Mouse (Mus musculus) heart, embryonic 14.5 days (tissue): ENCODE measurements at regions not wholly inside any gene's neighbourhood (a gene's known extent, or its start where the extent isn't known, plus 50 kb on each side); places are given as distances from the start of the nearest gene placed in this dataset.

Source experiments
- ATAC-seq: fragments of 200-750 bp; cut with Nextera tagmentation; 2 replicates; pipeline ENCODE4 v1.8.0; 2017; ENCODE audit warnings: low read depth, moderate TSS enrichment; ENCODE audit not compliant: insufficient number of reproducible peaks, insufficient read depth, low FRiP score
- H3K27ac ChIP-seq, 2 experiments: fragments of 200-500 bp in 1 of 2; fragments of 300-500 bp in 1 of 2; sonication (generic) in 1 of 2; replicated peaks in 1 of 2; 2 replicates each; pipeline ENCODE4 v1.5.1; 2012 to 2014; ENCODE audit warnings: low read depth in 2 of 2, low read length in 2 of 2, control low read depth in 1 of 2, mild to moderate bottlenecking in 1 of 2, mixed read lengths in 1 of 2; ENCODE audit not compliant: control insufficient read depth in 1 of 2, insufficient read depth in 1 of 2
- H3K27me3 ChIP-seq: fragments of 300-500 bp; sonication (generic); 2 replicates; pipeline ENCODE4 v1.6.1; 2014; ENCODE audit warnings: mild to moderate bottlenecking, low read length, control low read depth; ENCODE audit not compliant: control insufficient read depth, insufficient read depth
- H3K36me3 ChIP-seq: fragments of 300-500 bp; sonication (generic); 2 replicates; pipeline ENCODE4 v1.6.1; 2014; ENCODE audit warnings: mild to moderate bottlenecking, control low read depth, low read length, mixed read lengths; ENCODE audit not compliant: control insufficient read depth, insufficient read depth
- H3K4me1 ChIP-seq, 2 experiments: fragments of 200-500 bp in 1 of 2; fragments of 300-500 bp in 1 of 2; sonication (generic) in 1 of 2; 2 replicates each; pipeline ENCODE4 v1.6.1; 2012 to 2014; ENCODE audit warnings: low read length in 2 of 2, control low read depth in 1 of 2, mixed read lengths in 1 of 2; ENCODE audit not compliant: control insufficient read depth in 2 of 2, insufficient read depth in 2 of 2
- H3K4me2 ChIP-seq: fragments of 300-500 bp; sonication (generic); 2 replicates; pipeline ENCODE4 v1.6.1; 2014; ENCODE audit warnings: mild to moderate bottlenecking, low read length
- H3K4me3 ChIP-seq, 2 experiments: fragments of 200-500 bp in 1 of 2; fragments of 300-500 bp in 1 of 2; sonication (generic) in 1 of 2; 2 replicates each; pipeline ENCODE4 v1.5.1; 2012 to 2014; ENCODE audit warnings: low read length in 2 of 2, mild to moderate bottlenecking in 2 of 2, control low read depth in 1 of 2, low read depth in 1 of 2, moderate library complexity in 1 of 2; ENCODE audit not compliant: control insufficient read depth in 1 of 2, insufficient read depth in 1 of 2
- H3K9ac ChIP-seq: fragments of 300-500 bp; sonication (generic); 2 replicates; pipeline ENCODE4 v1.6.1; 2014; ENCODE audit warnings: mild to moderate bottlenecking, low read length
- H3K9me3 ChIP-seq: fragments of 300-500 bp; sonication (generic); 2 replicates; pipeline ENCODE4 v1.6.1; 2016; ENCODE audit warnings: low read length, control low read depth; ENCODE audit not compliant: control insufficient read depth
- WGBS: fragments of 180-500 bp; shearing (Covaris S2); extraction: QIAGEN DNeasy Blood & Tissue Kit; methylation state at CpG from one replicate; pipeline ENCODE4 v1.1.7; 2014; 5-methylcytosine and 5-hydroxymethylcytosine counted together

DNA sequence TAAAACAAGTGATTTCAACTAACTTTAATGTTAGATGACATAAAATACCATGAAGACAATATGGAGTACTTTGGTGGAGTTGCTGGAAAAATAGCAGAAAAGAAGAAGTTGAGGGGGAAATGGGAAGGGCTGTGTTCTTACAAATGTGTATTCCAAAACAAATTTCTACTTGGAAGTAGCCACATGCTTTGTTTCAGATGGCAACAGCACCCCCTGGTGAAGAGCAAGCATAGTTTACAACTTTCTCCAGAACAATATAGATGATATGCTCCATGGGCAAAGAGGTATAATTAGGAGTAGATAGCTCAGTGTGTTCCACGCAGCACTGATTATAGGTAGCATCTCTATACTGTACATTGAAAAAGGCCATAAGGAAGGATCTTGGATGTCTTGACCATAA lies 302.6 kb upstream of the Hsf2 start:
- no peak overlapping the region for H3K4me2 ChIP-seq
- WGBS: 42% methylated on average over 1 of the region's 1 CpGs
- H3K4me3 ChIP-seq: no peak overlapping the region
- no peak overlapping the region for H3K27ac ChIP-seq
- H3K9me3 ChIP-seq: no peaks in the 10 kb centered on the region
- H3K4me1 ChIP-seq: no peaks in the 10 kb centered on the region
- H3K27me3 ChIP-seq: no peaks in the 10 kb centered on the region
- H3K9ac ChIP-seq: no peak overlapping the region
- no peaks in the 10 kb centered on the region for H3K36me3 ChIP-seq
- no peak for ATAC-seq

DNA sequence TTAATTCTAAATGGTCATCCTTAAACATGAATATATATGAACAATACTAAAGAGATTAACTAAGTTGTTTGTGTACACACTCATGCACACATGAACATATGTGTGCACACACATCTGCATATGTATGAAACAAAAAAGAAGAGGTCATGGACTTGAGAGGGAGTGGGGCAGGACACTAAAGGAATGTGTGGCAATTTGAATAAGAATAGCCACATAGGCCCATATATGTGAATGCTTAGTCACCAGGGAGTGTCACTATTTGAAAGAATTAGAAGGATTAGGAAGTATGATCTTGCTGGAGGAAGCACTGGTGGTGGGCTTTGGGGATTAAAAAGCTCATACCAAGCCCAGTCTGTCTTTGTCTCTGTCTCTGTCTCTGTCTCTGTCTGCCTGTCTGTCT lies 275.5 kb upstream of the Hsf2 start:
- Histone ChIP-seq H3K9ac (no peak overlapping the region), H3K4me2 (no peak overlapping the region), H3K27me3 (no peaks in the 10 kb centered on the region), H3K4me1 (no peaks in the 10 kb centered on the region), H3K4me3 (no peak overlapping the region), H3K36me3 (no peaks in the 10 kb centered on the region), H3K9me3 (no peaks in the 10 kb centered on the region), H3K27ac (no peak overlapping the region)
- no peak for ATAC-seq

DNA sequence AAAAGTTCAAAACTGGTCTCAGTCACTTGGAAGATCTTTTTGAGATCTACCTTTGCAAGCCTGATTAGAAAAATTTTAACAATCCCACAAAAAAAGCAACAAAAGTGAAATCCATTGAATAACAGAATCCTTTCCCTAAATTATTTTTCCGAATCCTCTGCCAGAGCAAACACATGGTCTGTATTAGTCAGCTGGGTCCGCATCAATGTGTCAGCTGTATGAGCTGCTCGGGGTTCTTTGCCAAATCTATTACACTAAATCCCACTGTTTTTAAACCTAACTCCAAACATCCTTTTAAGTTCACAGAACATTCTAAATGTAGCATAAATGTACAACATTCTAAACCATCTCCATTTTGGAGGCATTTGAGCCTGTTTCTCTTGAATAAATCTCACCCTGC lies 255.1 kb upstream of the Hsf2 start:
- H3K4me2 ChIP-seq: no peak overlapping the region
- H3K27me3 ChIP-seq: no peaks in the 10 kb centered on the region
- no peak overlapping the region for H3K27ac ChIP-seq
- WGBS: 63% methylated on average over 3 of the region's 3 CpGs
- H3K9me3 ChIP-seq: no peaks in the 10 kb centered on the region
- no peaks in the 10 kb centered on the region for H3K4me1 ChIP-seq
- no peak overlapping the region for H3K9ac ChIP-seq
- no peaks in the 10 kb centered on the region for H3K36me3 ChIP-seq
- H3K4me3 ChIP-seq: no peak overlapping the region
- no peak for ATAC-seq

DNA sequence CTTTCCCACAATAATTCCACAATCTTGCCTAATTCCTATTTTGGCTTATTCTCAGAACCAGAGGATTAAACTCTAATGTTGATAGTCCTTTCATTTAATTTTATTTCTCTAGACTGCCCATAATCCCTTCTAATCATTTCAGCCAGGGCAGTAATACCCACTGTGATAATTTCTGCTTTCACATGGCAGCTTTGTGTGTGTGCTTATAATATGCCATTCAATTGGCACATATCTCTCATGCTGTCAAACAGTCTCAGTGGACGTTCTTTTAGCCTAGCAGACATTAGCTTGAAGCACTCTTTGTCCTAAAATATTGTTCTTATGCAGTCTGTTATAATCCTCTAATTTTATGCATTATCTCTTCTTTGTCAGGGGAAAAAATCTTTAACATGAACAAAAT lies 205.0 kb upstream of the Hsf2 start:
- no peaks in the 10 kb centered on the region for H3K27me3 ChIP-seq
- WGBS: 32% methylated on average over 1 of the region's 1 CpGs

DNA sequence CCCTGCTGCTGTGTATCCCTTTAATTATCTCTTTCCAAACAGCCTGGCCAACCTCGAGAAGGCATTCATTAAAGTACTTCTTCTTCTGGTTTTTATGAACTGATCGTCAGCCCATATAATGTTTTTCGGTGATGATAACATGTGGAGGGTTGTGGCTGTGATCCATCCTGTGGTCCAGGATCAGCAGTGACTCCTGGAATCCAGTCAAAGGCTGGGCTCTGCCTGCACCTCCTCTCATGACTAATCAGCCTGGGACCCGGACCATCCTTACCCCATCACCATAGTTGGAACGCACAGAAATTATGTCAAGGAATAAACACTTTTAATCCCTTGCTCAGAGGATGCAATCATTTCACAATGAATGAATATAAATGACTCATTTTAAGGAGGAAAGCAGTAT lies 203.3 kb upstream of the Hsf2 start:
- H3K9ac ChIP-seq: no peak overlapping the region
- WGBS: 74% methylated on average over 5 of the region's 5 CpGs
- H3K9me3 ChIP-seq: no peaks in the 10 kb centered on the region
- no peaks in the 10 kb centered on the region for H3K27me3 ChIP-seq
- H3K36me3 ChIP-seq: no peaks in the 10 kb centered on the region
- no peaks in the 10 kb centered on the region for H3K4me1 ChIP-seq
- H3K4me3 ChIP-seq: no peak overlapping the region
- H3K27ac ChIP-seq: no peak overlapping the region
- H3K4me2 ChIP-seq: no peak overlapping the region
- ATAC-seq: no peak

More for the DNA sequence above, 205.0 kb upstream of the Hsf2 start:
- H3K4me3 ChIP-seq: no peak overlapping the region
- H3K4me1 ChIP-seq: no peaks in the 10 kb centered on the region
- H3K9ac ChIP-seq: no peak overlapping the region
- no peak overlapping the region for H3K4me2 ChIP-seq
- ATAC-seq: no peak
- H3K36me3 ChIP-seq: no peaks in the 10 kb centered on the region
- H3K9me3 ChIP-seq: no peaks in the 10 kb centered on the region
- H3K27ac ChIP-seq: no peak overlapping the region

DNA sequence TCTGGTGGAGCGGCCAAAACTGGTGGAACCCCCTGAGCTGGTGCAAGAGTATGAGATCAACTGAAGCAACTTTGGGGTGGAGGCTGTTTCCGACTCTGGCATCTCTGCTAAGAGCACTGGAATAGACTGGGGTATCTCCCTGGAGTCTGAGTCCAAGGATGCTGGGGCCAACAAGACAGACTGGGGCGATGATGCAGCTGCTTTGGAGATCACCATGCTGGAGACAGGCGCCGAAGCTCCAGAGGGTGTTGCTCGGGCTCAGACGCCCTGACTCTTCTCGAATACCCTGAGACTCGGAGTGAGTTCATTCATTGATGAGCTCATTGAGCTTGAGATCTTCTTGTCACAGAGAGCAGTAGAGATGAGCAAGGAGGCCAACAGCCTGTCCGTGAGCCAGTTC lies 194.6 kb upstream of the Hsf2 start:
- H3K36me3 ChIP-seq: no peaks in the 10 kb centered on the region
- no peak overlapping the region for H3K9ac ChIP-seq
- ATAC-seq: no peak
- H3K27me3 ChIP-seq: no peaks in the 10 kb centered on the region
- no peak overlapping the region for H3K4me3 ChIP-seq
- 84% methylated on average over 10 of the region's 10 CpGs for WGBS
- H3K9me3 ChIP-seq: no peaks in the 10 kb centered on the region
- no peak overlapping the region for H3K27ac ChIP-seq
- no peaks in the 10 kb centered on the region for H3K4me1 ChIP-seq
- H3K4me2 ChIP-seq: no peak overlapping the region

DNA sequence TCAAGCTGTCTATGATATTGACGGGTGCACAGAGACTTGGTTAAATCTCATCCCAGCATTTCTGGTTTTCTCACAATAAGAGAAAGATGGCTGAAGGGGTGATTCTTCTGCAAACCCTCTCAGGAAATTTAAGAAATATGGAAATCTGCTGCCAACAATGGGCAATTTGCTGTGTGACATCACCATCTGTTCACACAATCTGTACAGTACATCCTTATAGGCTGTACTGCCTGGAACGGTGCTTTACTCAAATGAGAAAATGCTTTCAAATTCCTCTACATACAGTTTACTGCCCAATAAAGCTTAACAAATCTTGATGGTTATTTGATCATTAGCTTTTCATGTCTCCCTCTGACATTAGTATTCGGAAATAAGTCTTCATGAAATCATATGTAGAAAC lies 172.4 kb upstream of the Hsf2 start:
- Histone ChIP-seq H3K4me1 (no peaks in the 10 kb centered on the region), H3K9me3 (no peaks in the 10 kb centered on the region), H3K27ac (no peak overlapping the region), H3K4me2 (no peak overlapping the region), H3K9ac (no peak overlapping the region), H3K36me3 (no peaks in the 10 kb centered on the region), H3K27me3 (no peaks in the 10 kb centered on the region), H3K4me3 (no peak overlapping the region)
- WGBS: 85% methylated on average over 3 of the region's 3 CpGs
- ATAC-seq: no peak

DNA sequence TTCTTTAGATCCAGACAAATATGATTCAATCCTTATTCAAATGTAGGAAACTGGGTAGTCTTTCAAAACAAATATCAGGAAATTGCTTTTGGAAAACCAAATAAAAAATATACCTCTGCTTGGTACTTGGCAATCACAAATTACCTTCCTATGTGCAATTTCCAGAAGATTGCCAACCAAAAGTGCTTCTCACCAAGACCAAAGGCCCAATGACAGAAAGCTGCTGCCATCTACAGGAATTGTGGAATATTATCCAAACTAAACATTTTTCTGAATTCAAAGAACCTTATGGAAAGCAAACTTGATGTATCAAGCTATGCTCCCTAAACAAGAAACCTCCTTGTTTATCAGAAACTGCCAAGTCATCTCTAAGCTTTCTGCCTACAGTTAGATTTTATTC lies 169.1 kb upstream of the Hsf2 start:
- Histone ChIP-seq H3K9me3 (no peaks in the 10 kb centered on the region), H3K36me3 (no peaks in the 10 kb centered on the region), H3K4me1 (no peaks in the 10 kb centered on the region), H3K4me2 (no peak overlapping the region), H3K9ac (no peak overlapping the region), H3K4me3 (no peak overlapping the region), H3K27me3 (no peaks in the 10 kb centered on the region), H3K27ac (no peak overlapping the region)
- ATAC-seq: no peak
